11 mouse cellular contexts compared by ENCODE assay signal in the genomic region with DNA sequence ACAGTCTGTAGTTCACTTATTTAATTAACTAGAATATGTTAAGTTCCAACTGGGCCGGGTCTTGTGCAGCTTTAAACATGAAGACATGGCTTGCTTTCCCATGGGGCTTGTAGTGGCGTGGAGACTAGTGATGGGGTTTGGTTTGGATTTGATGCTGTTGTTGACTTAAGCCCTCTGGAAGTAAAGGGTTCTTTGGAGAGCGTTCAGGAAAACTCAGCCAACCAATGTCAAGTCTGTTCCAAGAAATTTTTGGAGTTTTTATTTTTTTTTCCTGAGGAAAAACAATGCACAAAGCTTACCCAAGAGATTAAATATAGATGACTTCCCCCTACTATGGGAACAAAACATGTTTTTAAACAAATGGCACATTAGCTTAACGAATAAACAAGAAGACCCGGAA.
A peak's percentile ranks its signal among the peaks of the same experiment; 100 is the strongest.
DNase-seq lines count a peak whose midpoint lies in the region; ATAC-seq and TF ChIP-seq lines count a peak whose summit lies in the region.
"Had no signal": no experiment of that assay in that cellular context is flagged by ENCODE, and none has a peak within 500 bp of the region (broad histone marks: within the 10 kb centered on the region; RNA-seq: fewer than 3 reads in every experiment).

No protein-coding gene starts in this region.

- TF ChIP-seq CTCF in kidney, adult 2 months (conservative IDR thresholded peaks at IDR 0.05; ENCODE audit: insufficient read depth, insufficient read length, low read depth, low read length): no peak

- 59% methylated on average over 5 of the region's 5 CpGs for WGBS in kidney, adult 2 months
- WGBS in kidney, embryonic 15.5 days: 73% methylated on average over 5 of the region's 5 CpGs

- H3K4me1 ChIP-seq in kidney, adult 2 months (ENCODE audit: control insufficient read depth, insufficient read depth, low read length): peaks cover 8% of the 10 kb centered on the region; the same call in 1 of the 2 replicates
- peaks cover 6% of the 10 kb centered on the region; the same call in 1 of the 2 replicates for H3K4me1 ChIP-seq in kidney, embryonic 15.5 days

- H3K9me3 ChIP-seq in kidney, embryonic 15.5 days (replicated peaks): no peaks in the 10 kb centered on the region
- H3K9me3 ChIP-seq: forebrain, embryonic 13.5 days; lung, embryonic 15.5 days had no signal

- no peak for ATAC-seq in kidney, embryonic 15.5 days (replicated peaks; ENCODE audit: low FRiP score)
- ATAC-seq: forebrain, embryonic 13.5 days had no signal

- no peaks in the 10 kb centered on the region for H3K36me3 ChIP-seq in kidney, adult 2 months (ENCODE audit: control insufficient read depth, insufficient read depth, low read length)
- H3K36me3 ChIP-seq in kidney, embryonic 15.5 days: no peaks in the 10 kb centered on the region
- H3K36me3 ChIP-seq: lung, embryonic 15.5 days had no signal

- H3K27me3 ChIP-seq in kidney, adult 2 months (replicated peaks; ENCODE audit: control insufficient read depth, insufficient read depth, low read length): no peaks in the 10 kb centered on the region
- no peaks in the 10 kb centered on the region for H3K27me3 ChIP-seq in kidney, embryonic 15.5 days
- H3K27me3 ChIP-seq: forebrain, embryonic 13.5 days; lung, embryonic 15.5 days had no signal

- DNase-seq in kidney, adult 2 months: peak; percentile 50
- DNase-seq in NIH3T3 (ENCODE audit: low read depth): peak; percentile 55
- peak; percentile 86 for DNase-seq in heart, adult 8-10 months (ENCODE audit: low spot score)
- peak; percentile 15 to 30 for DNase-seq in kidney, postnatal 36 days
- DNase-seq in layer of hippocampus, adult 9-11 months: no peak
- DNase-seq in ovary, adult 18-20 months (ENCODE audit: low spot score): no peak
- no peak for DNase-seq in B cell, adult 2 months
- DNase-seq: cerebellum, adult 18-20 months had no signal

- no peak overlapping the region for H3K4me2 ChIP-seq in kidney, embryonic 15.5 days
- H3K4me2 ChIP-seq: forebrain, embryonic 13.5 days; lung, embryonic 15.5 days had no signal

- H3K9ac ChIP-seq in kidney, embryonic 15.5 days: no peak overlapping the region
- H3K9ac ChIP-seq: forebrain, embryonic 13.5 days; lung, embryonic 15.5 days had no signal

- no peak overlapping the region for H3K4me3 ChIP-seq in kidney, adult 2 months (ENCODE audit: insufficient read depth, low read depth, low read length)
- H3K4me3 ChIP-seq in kidney, embryonic 15.5 days (replicated peaks): no peak overlapping the region
- H3K4me3 ChIP-seq: forebrain, embryonic 13.5 days; lung, embryonic 15.5 days had no signal

- no peak for TF ChIP-seq POLR2A in kidney, adult 2 months (IDR thresholded peaks at IDR 0.05; ENCODE audit: low read depth, low read length)

- peak overlapping the region; percentile 97 for H3K27ac ChIP-seq in kidney, adult 2 months (ENCODE audit: insufficient read depth, low read depth, low read length)
- no peak overlapping the region for H3K27ac ChIP-seq in kidney, embryonic 15.5 days
- H3K27ac ChIP-seq: forebrain, embryonic 13.5 days; lung, embryonic 15.5 days had no signal

Comparison
In these comparisons a context has a peak if more than half of its experiments do, and no peak if none do; other contexts are left out.
1. DNase-seq: peak in kidney, adult 2 months (single experiment), NIH3T3 (single experiment), heart, adult 8-10 months (single experiment) and kidney, postnatal 36 days (2 of 2); none in layer of hippocampus, adult 9-11 months (single experiment), ovary, adult 18-20 months (single experiment) and B cell, adult 2 months (0 of 2).